Mouse (Mus musculus) cerebellum, adult 2 months (tissue): Measurements from ENCODE around the gene Senp3. TPM values are rescaled to one million over a fixed set of nuclear protein-coding genes. Genes with fewer than 3 reads are reported as not detected.
"Not testable (repeated sequence)": the region's sequence is repeated elsewhere in the genome, so short reads cannot be mapped to it uniquely, and the experiment has no call there.

Experiments used
- DNase-seq, 2 experiments: peaks; one replicate each; pipeline ENCODE4 v3.0.0; 2021
- H3K27ac ChIP-seq: fragments of 200-500 bp; 2 replicates; pipeline ENCODE4 v1.5.1; 2012; ENCODE audit warnings: low read length, control low read depth, inconsistent platforms; ENCODE audit not compliant: insufficient read depth
- H3K27me3 ChIP-seq: fragments of 200-500 bp; 2 replicates; pipeline ENCODE4 v1.6.1; 2012; ENCODE audit warnings: inconsistent platforms, mild to moderate bottlenecking, low read length, moderate library complexity; ENCODE audit not compliant: control insufficient read depth, insufficient read depth
- H3K4me1 ChIP-seq: fragments of 200-500 bp; 2 replicates; pipeline ENCODE4 v1.6.1; 2011; ENCODE audit warnings: low read length; ENCODE audit not compliant: control insufficient read depth, insufficient read depth
- H3K4me3 ChIP-seq: fragments of 200-500 bp; replicated peaks from 2 replicates; pipeline ENCODE3; 2011; ENCODE audit warnings: mild to moderate bottlenecking, low read depth, low read length, control low read depth; ENCODE audit not compliant: insufficient read depth
- CTCF ChIP-seq: fragments of 200-500 bp; IDR thresholded peaks from 2 replicates; pipeline ENCODE4 v1.5.1; 2011; ENCODE audit warnings: low read depth, mild to moderate bottlenecking, control low read depth, low read length, moderate library complexity, borderline replicate concordance; ENCODE audit not compliant: insufficient read depth
- POLR2A ChIP-seq: fragments of 200-500 bp; IDR thresholded peaks from 2 replicates; pipeline ENCODE4 v1.6.1; 2011; ENCODE audit warnings: low read length, control low read depth, borderline replicate concordance; ENCODE audit not compliant: insufficient read depth
- WGBS: fragments of 180-500 bp; shearing (Covaris S2); methylation state at CpG from one replicate; pipeline ENCODE4 v1.1.7; 2018; 5-methylcytosine and 5-hydroxymethylcytosine counted together
- polyA plus RNA-seq: library from polyadenylated mRNA; depleted of rRNA; stranded (reverse); fragments of >200 nt; gene quantifications from 2 replicates; pipeline ENCODE4 v1.2.3, GENCODE M21; 2012; rRNA removed

Senp3 gene
- 110 and 152 TPM in 2 replicates for polyA plus RNA-seq

DNA sequence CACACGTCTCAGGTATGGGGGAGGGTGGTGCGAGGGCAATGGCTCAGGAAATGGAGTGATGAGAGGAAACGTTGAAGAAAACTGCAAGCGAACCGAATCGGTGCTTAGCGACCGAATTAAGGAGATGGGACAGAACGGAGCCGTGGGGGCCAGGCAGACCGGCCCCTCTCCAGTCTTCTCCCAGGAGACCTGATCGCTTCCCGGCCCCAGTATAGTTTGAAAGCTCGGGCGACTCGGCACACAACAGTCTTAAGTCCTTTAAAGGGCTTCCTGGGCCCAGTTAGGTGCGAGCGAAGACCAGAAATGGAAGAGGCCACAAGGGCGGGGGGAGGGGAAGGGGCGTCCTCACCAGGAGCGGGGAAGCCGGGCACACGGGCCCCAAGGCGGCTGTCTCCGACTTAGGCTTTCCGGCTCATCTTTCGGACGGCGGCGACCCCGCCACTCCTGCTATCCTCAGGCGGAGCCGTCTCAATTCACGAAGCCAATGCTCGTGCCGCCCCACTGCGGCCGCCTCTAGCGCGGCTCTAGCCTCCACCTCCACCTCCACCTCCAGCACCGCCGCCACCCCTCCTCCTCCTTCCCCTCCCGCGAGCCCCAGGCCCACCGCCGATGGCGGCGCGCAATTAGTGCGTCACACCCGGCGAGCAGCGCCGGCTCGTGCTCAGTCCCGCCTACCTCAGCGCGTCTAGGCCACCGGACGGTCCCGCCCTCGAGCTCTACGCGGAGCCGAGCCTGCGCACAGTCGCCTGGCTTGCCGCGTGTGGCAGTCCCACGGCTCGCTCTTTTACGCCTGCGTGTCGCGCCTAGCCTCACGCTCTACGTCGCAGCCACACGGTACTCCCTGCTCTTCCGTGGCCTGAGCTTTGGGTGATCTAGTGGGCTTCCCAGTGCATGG, at the start of gene Senp3:
Gene Senp3, minus strand, starts transcription at position 771 of the 895 bp plus-strand sequence.
- Histone ChIP-seq H3K4me3 (peak within 1 kb of the TSS; percentile 55), H3K27me3 (no peaks in the 10 kb centered on the region), H3K27ac (peak within 1 kb of the TSS; percentile 73; the same call in 1 of the 2 replicates), H3K4me1 (peaks cover 30% of the 10 kb centered on the region)
- DNase-seq, result peak; percentile 97 to 98
- under 1% methylated on average over 80 of the region's 80 CpGs for WGBS
- TF ChIP-seq POLR2A (peak; percentile 94), CTCF (no peak)

DNA sequence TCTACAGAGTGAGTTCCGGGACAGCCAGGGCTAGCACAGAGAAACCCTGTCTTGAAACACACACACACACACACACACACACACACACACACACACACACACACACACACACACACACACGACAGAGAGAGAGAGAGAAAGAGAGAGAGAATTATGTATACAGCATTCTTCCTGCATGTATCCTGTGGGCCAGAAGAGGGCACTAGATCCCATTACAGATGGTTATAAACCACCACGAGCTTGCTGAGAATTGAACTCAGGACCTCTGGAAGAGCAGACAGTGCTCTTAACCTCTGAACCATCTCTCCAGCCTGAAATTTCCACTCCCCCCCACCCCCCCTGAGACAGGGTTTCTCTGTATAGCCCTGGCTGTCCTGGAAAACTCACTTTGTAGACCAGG, 49.5 kb upstream of the Senp3 start:
- DNase-seq, H3K4me1 ChIP-seq, H3K27ac ChIP-seq, H3K27me3 ChIP-seq, H3K4me3 ChIP-seq: not testable (repeated sequence)
- 68% methylated on average over 2 of the region's 3 CpGs for WGBS

GRCm38 (mm10) chr11:69729063-69729462, 47.2 kb upstream of the Senp3 start:
- Histone ChIP-seq H3K4me3 (no peak overlapping the region), H3K27ac (no peak overlapping the region), H3K4me1 (no peaks in the 10 kb centered on the region), H3K27me3 (no peaks in the 10 kb centered on the region; the same call in 1 of the 2 replicates)
- peak; percentile 45 to 53 for DNase-seq
- 34% methylated on average over 3 of the region's 3 CpGs for WGBS
- TF ChIP-seq POLR2A (no peak), CTCF (peak; percentile 49; the same call in 1 of the 2 replicates)

DNA sequence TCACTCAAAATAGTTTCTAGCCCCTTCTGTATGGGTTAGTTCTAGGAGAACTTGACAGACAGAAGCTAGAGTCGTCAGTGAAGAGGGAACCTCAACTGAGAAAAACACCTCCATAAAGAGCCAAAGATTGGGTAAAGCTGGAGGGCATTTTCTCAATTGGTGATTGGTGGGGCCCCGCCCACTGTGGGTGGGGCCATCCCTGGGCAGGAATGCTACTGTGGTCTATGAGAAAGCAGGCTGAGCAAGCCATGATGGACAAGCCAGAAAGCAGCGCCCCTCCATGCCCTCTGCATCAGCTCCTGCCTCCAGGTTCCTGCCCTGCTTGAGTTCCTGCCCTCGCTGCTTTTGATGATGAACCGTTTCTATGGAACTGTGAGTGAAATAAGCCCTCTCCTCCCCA, 44.1 kb upstream of the Senp3 start:
- TF ChIP-seq POLR2A (no peak), CTCF (no peak)
- no peaks in the 10 kb centered on the region; the same call in 1 of the 2 replicates for H3K27me3 ChIP-seq
- WGBS, result 54% methylated on average over 5 of the region's 5 CpGs
- H3K27ac ChIP-seq, result no peak overlapping the region
- DNase-seq, result no peak
- H3K4me3 ChIP-seq, result no peak overlapping the region
- H3K4me1 ChIP-seq, result no peaks in the 10 kb centered on the region

GRCm38 (mm10) chr11:69723074-69723473, 41.2 kb upstream of the Senp3 start:
- no peak for DNase-seq
- no peak for TF ChIP-seq POLR2A
- no peak overlapping the region for H3K27ac ChIP-seq
- H3K4me1 ChIP-seq, result no peaks in the 10 kb centered on the region
- H3K4me3 ChIP-seq, result no peak overlapping the region
- H3K27me3 ChIP-seq, result no peaks in the 10 kb centered on the region
- WGBS, result 38% methylated on average over 2 of the region's 2 CpGs

GRCm38 (mm10) chr11:69720852-69721251, 39.0 kb upstream of the Senp3 start:
- no peak for TF ChIP-seq CTCF
- TF ChIP-seq POLR2A, result no peak
- Histone ChIP-seq H3K4me1 (no peaks in the 10 kb centered on the region), H3K27me3 (no peaks in the 10 kb centered on the region), H3K4me3 (no peak overlapping the region), H3K27ac (no peak overlapping the region)
- no peak for DNase-seq
- WGBS, result 86% methylated on average over 6 of the region's 6 CpGs

DNA sequence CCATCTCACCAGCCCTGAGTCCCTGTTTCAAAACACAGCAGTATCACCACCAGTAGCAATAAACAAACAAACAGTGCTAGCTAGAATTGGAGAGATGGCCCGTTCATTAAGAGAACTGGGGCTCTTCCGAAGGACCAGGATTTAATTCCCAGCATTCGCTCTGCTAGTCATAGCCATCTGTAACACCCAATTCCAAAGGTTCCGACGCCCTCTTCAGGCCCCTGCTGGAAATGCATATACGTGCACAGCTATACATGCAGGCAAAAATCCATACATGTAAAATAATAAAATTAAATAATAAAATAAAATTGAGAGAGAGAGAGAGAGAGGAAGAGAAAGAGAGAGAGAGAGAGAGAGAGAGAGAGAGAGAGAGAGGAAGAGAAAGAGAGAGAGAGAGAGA, 37.5 kb upstream of the Senp3 start:
- TF ChIP-seq CTCF (no peak), POLR2A (no peak)
- Histone ChIP-seq H3K4me1 (no peaks in the 10 kb centered on the region), H3K27ac (no peak overlapping the region), H3K27me3 (no peaks in the 10 kb centered on the region), H3K4me3 (no peak overlapping the region)
- WGBS, result 73% methylated on average over 6 of the region's 6 CpGs
- DNase-seq, result no peak

DNA sequence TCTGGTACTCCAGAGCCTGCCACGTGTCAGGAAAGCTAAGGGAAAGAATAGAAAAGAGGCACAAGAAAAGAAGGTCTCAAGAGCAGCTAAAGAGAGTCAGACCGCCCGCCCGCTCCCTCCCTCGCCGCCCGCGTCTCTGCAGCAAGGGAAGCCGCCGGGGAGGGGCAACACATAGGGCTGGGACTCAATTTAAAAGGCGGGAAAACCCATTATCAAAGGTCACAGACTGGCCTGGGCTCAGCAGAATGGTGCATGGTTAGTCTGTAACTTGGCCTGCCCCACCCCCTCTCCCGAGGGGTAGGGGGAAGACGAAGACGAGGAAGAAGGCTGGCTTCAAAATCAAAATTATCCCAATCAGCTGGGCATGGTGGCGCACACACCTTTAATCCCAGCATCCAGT, 36.8 kb upstream of the Senp3 start:
- TF ChIP-seq POLR2A, result no peak
- TF ChIP-seq CTCF, result no peak
- Histone ChIP-seq H3K4me3 (no peak overlapping the region), H3K4me1 (no peaks in the 10 kb centered on the region), H3K27ac (no peak overlapping the region), H3K27me3 (no peaks in the 10 kb centered on the region)
- no peak for DNase-seq
- 56% methylated on average over 15 of the region's 15 CpGs for WGBS
